25 mouse cellular contexts compared by ENCODE assay signal in the genomic region with DNA sequence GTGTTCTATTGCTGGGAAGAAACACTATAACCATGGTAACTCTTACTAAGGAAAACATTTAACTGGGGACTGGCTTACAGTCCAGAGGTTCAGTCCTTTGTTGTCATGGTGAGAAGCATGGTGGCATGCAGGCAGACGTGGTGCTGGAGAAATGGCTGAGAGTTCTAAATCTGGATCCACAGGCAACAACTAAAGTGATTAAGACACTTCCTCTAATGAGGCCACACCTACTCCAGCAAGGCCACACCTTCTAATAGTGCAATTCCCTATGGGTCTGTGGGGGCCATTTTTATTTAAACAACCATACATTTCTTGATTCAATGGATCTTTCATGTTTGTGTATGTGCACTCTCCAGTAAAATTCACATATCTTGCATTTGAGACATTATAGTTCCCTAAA.
DNase-seq lines count a peak whose midpoint lies in the region; ATAC-seq lines count a peak whose summit lies in the region.
"Had no signal": no experiment of that assay in that cellular context is flagged by ENCODE, and none has a peak within 500 bp of the region (broad histone marks: within the 10 kb centered on the region; RNA-seq: fewer than 3 reads in every experiment).

No protein-coding gene starts in this region.

- H3K9ac ChIP-seq in midbrain, embryonic 16.5 days (ENCODE audit: low read depth, low read length): no peak overlapping the region
- H3K9ac ChIP-seq: forebrain, embryonic 13.5 days; heart, embryonic 13.5 days; hindbrain, embryonic 14.5 days had no signal

- peak; percentile 45 to 46 for DNase-seq in B cell, adult 2 months
- peak; percentile 46 for DNase-seq in R1 (ENCODE audit: low read depth, low spot score)
- no peak for DNase-seq in natural killer cell, adult 2 months (ENCODE audit: low spot score in 2 of 2)
- no peak for DNase-seq in spleen, postnatal 10 days (ENCODE audit: low spot score in 2 of 2)
- DNase-seq: adrenal gland, adult 8-10 months; adrenal gland, postnatal 25 days; cerebellum, adult 11-12 months; cerebellum, adult 8-10 months; cerebellum, postnatal 10 days; cerebellum, postnatal 36 days; gastrocnemius, postnatal 10 days; gastrocnemius, postnatal 36 days; heart, adult 18-20 months; heart, postnatal 14 days; heart, postnatal 4 days had no signal

- WGBS in midbrain, embryonic 16.5 days: 24% methylated on average over 1 of the region's 1 CpGs

- H3K4me2 ChIP-seq in midbrain, embryonic 16.5 days (ENCODE audit: low read length): no peak overlapping the region
- H3K4me2 ChIP-seq: forebrain, embryonic 13.5 days; heart, embryonic 13.5 days; hindbrain, embryonic 14.5 days had no signal

- H3K9me3 ChIP-seq in midbrain, embryonic 16.5 days (replicated peaks; ENCODE audit: control insufficient read depth, low read length, poor library complexity, severe bottlenecking): no peaks in the 10 kb centered on the region
- H3K9me3 ChIP-seq: forebrain, embryonic 10.5 days; forebrain, embryonic 13.5 days; heart, embryonic 13.5 days had no signal

- no peaks in the 10 kb centered on the region for H3K36me3 ChIP-seq in midbrain, embryonic 16.5 days (ENCODE audit: control insufficient read depth, insufficient read depth, low read length)
- H3K36me3 ChIP-seq: forebrain, embryonic 10.5 days; heart, embryonic 13.5 days had no signal

- ATAC-seq in megakaryocyte progenitor cell, adult 5-6 weeks (replicated peaks; ENCODE audit: poor library complexity): peak; percentile 50
- no peak for ATAC-seq in midbrain, embryonic 16.5 days
- ATAC-seq: activated CD4-positive, CD25-positive, alpha-beta regulatory T cell, adult 4 months; forebrain, embryonic 13.5 days; forebrain, embryonic 16.5 days; hindbrain, postnatal 0 days; inflammation-experienced regulatory T-cells, adult 6 months had no signal

- H3K4me1 ChIP-seq in midbrain, embryonic 16.5 days (ENCODE audit: control insufficient read depth, insufficient read depth, low read length): no peaks in the 10 kb centered on the region
- H3K4me1 ChIP-seq: forebrain, embryonic 13.5 days; heart, embryonic 13.5 days had no signal

- no peak overlapping the region for H3K27ac ChIP-seq in midbrain, embryonic 16.5 days (ENCODE audit: low read length)
- H3K27ac ChIP-seq: forebrain, embryonic 10.5 days; forebrain, embryonic 13.5 days; heart, embryonic 13.5 days; hindbrain, embryonic 14.5 days; hindbrain, postnatal 0 days had no signal

- H3K4me3 ChIP-seq in midbrain, embryonic 16.5 days (ENCODE audit: low read depth, low read length): no peak overlapping the region
- H3K4me3 ChIP-seq: forebrain, embryonic 10.5 days; forebrain, embryonic 13.5 days; heart, embryonic 13.5 days had no signal

- H3K27me3 ChIP-seq in midbrain, embryonic 16.5 days (ENCODE audit: control insufficient read depth, insufficient read depth, low read depth, low read length): no peaks in the 10 kb centered on the region
- H3K27me3 ChIP-seq: heart, embryonic 13.5 days had no signal

Comparison
In these comparisons a context has a peak if more than half of its experiments do, and no peak if none do; other contexts are left out.
1. DNase-seq: peak in B cell, adult 2 months (2 of 2) and R1 (single experiment); none in natural killer cell, adult 2 months (0 of 2) and spleen, postnatal 10 days (0 of 2).